Mouse (Mus musculus): ENCODE results near the gene Pmm1. TPM values are rescaled to one million over a fixed set of nuclear protein-coding genes. Genes with fewer than 3 reads are reported as not detected.
"Not testable (repeated sequence)": the region's sequence is repeated elsewhere in the genome, so short reads cannot be mapped to it uniquely, and the experiment has no call there.

The Pmm1 gene
- total RNA-seq, 2 experiments from 2014 or later = 20.3 to 21.6 TPM

GRCm38 (mm10) chr15:81932951-81933470 is 27.7 kb downstream of the Pmm1 start:
- no peak for DNase-seq (ENCODE audit: low spot score in 2 of 2)

DNA sequence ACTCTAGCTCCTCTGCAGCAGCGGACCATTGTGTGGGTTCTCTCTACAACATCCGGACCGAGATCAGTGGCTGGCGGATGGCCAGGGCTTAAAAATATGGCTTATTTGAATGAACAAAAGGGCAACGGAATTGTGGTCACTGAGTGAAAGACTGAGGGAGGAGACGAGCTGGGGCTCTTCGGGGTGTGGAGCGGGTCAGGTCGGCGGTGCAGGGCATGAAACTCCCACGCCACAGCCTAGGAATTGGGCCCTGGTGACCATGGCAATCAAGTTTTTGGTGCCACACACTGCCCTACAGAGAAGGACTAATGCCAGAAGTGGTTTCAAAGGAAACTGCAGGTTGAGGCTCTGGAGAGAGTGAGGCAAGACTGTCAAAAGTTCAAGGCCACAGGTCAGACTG is 32.5 kb downstream of the Pmm1 start:
- DNase-seq (ENCODE audit: low spot score in 2 of 2) = peak in 1 of 2 experiments; percentile 49

- DNase-seq (ENCODE audit: low spot score in 2 of 2) = no peak
These were observed 33.0 kb downstream of the Pmm1 start for GRCm38 (mm10) chr15:81927741-81928140.

DNA sequence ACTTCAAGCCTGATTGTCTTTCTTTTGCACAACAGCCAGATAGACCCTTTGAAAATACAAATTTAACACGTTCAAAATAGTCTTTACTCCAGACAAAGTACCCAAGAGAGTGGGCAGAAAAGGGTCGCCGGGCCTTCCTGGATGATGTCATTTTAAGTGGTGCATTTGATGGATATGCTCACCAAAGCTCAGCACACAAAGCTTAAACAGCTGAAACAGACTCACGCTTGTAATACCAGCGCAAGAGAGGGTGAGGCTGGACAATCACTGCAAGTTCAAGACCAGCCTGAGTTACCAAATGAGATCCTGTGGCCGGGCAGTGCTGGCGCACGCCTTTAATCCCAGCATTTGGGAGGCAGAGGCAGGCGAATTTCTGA is 34.3 kb downstream of the Pmm1 start:
- no peak for DNase-seq (ENCODE audit: low spot score in 2 of 2)

DNA sequence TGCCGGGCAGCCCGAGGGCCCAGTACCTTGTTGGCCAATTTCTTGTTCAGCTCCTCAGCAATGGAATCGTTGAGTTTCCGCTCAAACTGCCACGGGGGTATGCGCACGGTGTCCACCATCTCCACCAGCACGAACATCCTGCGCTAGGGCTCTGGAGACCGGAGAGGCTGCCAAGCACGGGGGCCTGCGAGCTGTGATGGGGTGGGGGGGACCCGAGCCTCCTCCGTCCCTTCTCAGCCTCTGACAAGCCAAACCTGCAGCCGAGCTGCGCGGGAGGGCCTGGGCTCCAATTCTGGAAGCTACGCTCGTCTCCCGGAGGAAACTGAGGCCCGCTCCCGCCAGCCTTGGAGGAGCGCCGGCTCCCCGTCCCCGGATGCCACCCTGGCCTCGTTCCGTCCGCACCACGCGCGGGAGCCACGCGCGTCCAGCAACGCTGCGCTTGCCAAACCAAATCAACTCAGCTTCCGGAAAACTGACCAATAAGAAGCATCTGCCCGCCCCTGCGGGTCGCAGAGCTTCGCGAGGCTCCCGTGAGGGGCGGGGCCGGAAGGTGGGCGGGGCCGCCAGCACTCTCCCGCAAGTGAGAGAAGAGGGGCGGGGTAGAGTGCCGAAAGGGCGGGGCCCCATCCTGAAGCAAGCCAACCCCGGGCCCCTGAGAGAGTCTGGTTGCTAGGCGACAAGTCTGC is 34.8 kb downstream of the Pmm1 start, which contains the start of gene Polr3h:
Gene Polr3h, minus strand, starts transcription at position 481 of the 686 bp plus-strand sequence.
- peak; percentile 92 to 96 for DNase-seq (ENCODE audit: low spot score in 2 of 2)

DNA sequence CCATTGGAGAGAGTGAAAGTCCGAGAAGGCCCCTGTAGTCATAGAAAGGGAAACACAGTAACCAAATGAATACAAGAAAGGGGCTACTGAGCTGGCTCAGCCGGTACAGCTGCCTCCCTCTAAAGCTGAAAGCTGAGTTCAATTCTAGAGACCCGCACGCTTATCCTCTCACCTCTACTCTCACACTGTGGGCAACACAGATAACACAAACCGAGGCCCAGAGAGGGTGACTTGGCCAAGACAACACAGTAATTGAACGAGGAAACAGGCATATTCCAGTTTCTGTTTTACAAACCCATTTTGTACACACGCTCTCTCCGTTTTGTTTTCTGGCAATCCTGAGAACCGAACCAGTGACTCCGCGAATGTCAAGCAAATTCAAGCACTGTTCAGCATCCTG is 35.8 kb downstream of the Pmm1 start:
- DNase-seq (ENCODE audit: low spot score in 2 of 2) = no peak

GRCm38 (mm10) chr15:81921255-81921654 is 39.5 kb downstream of the Pmm1 start:
- DNase-seq (ENCODE audit: low spot score in 2 of 2) = no peak

GRCm38 (mm10) chr15:81920546-81921217 is 40.0 kb downstream of the Pmm1 start:
- DNase-seq (ENCODE audit: low spot score in 2 of 2) = no peak

GRCm38 (mm10) chr15:81919062-81919461 is 41.7 kb downstream of the Pmm1 start:
- no peak for DNase-seq (ENCODE audit: low spot score in 2 of 2)

- peak in 1 of 2 experiments; percentile 60 for DNase-seq (ENCODE audit: low spot score in 2 of 2)
These were observed 42.9 kb downstream of the Pmm1 start for GRCm38 (mm10) chr15:81917621-81918463.

DNA sequence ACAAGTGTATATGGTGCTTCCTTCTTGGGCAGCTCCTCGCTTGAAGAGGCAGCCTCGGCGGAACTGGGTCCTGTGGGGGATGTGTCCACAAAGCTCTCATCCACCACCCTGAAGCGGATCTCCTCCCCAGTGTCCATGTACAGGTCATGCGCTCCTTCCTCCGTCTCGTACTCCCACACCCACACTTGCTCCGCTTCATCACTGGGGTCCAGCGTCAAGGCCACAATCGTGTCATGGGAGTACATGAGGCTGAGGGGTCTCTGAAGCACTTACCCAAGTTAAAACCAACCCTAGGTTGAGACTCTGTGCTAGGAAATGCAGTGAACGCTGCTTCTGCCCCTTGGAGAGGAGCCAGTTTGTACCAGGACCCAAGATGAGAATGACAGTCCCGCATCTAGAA is 43.5 kb downstream of the Pmm1 start:
- no peak for DNase-seq (ENCODE audit: low spot score in 2 of 2)

DNA sequence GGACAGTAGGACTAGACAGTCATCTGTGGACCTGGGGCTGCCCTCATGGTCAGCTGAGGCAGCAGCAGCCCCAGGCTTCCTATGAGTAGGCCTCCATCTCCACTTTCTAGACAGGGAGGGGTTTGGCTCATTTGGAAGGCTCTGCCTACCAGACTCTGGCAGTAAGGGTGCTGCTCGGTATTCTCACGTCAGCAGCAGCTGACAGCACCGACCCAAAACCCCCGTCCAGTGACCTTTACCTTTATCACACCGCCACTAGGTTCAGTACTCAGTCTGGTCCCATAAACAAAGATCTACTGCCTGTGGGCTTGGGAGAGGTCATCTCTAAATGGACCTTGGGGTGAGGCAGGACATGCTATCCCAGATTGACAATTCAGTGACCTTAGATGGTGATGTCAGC is 45.1 kb downstream of the Pmm1 start:
- no peak for DNase-seq (ENCODE audit: low spot score in 2 of 2)

DNA sequence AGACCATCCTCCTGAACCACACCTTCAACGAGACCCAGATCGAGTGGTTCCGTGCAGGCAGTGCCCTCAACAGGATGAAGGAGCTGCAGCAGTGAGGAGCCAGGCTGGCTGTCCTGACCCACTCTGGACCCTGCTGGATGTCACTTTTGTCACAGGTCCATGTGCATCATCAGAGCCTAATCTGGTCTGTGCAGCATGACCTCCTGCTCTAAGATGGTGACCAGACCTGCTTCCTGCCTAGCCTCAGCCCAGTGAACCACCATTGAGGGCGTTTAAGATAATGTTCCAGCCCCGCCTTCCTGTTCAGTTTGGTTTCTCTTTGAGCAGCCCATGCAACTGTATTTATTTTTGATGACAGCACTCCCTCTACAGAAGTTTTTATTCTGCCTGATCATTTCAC is 46.1 kb downstream of the Pmm1 start:
- no peak for DNase-seq (ENCODE audit: low spot score in 2 of 2)

GRCm38 (mm10) chr15:81912498-81912897 is 48.2 kb downstream of the Pmm1 start:
- DNase-seq (ENCODE audit: low spot score in 2 of 2) = no peak

DNA sequence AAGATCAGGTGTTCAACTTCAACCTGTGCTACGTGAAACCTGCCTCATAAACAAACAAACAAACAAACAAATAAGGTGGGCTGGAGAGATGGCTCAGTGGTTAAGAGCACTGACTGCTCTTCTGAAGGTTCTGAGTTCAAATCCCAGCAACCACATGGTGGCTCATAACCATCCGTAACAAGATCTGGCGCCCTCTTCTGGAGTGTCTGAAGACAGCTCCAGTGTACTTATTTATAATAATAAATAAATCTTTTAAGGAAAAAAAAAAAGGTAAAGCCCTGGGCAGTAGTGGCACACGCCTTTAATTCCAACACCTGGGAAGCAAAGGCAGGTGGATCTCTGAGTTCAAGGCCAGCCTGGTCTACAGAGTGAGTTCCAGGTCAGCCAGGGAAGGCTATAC is 52.0 kb downstream of the Pmm1 start:
- not testable (repeated sequence) for DNase-seq (ENCODE audit: low spot score in 2 of 2)

- DNase-seq (ENCODE audit: low spot score in 2 of 2) = no peak
These were observed 52.8 kb downstream of the Pmm1 start for GRCm38 (mm10) chr15:81907953-81908352.

- DNase-seq (ENCODE audit: low spot score in 2 of 2) = peak; percentile 47 to 68
These were observed 55.8 kb downstream of the Pmm1 start for GRCm38 (mm10) chr15:81904939-81905338.

Measured in gastrocnemius, postnatal 4 days (tissue).